Mouse (Mus musculus): ENCODE measurements around the gene Dcaf10. TPM values are rescaled to one million over a fixed set of nuclear protein-coding genes. Genes with fewer than 3 reads are reported as not detected.
A peak's percentile ranks its signal among the peaks of the same experiment; 100 is the strongest.

Gene Dcaf10
- polyA plus RNA-seq, 1 experiment from 2014 or later: 15.0 TPM

DNA sequence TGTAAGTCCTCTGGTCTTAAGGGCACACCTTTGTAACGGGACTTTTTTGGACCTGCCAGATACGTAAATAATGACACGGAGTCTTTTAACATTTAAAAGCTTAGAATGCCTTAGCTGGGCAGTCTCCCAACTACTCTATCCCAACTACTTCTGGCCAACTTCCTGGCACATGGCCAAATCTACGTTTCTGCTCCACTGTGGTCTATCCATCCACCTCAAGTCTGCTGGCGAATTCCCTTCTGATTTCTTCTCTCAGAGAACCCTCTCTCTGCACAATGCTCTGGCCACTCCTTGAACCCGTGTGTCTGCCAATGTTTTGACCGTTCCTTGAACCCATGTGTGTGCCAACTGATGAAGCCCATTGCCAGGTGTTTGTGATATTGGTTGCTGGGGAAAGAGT is 10.8 kb upstream of the Dcaf10 start:
- H3K4me1 ChIP-seq (ENCODE audit: control insufficient read depth in 2 of 2, insufficient read depth in 2 of 2, low read length in 2 of 2): no peaks in the 10 kb centered on the region
- no peaks in the 10 kb centered on the region for H3K27me3 ChIP-seq (ENCODE audit: control insufficient read depth, insufficient read depth, low read length)
- no peak for ATAC-seq (ENCODE audit: insufficient number of reproducible peaks, insufficient read depth, low FRiP score, low read depth)
- H3K9me3 ChIP-seq (ENCODE audit: control insufficient read depth, low read length): peaks cover 4% of the 10 kb centered on the region; the same call in 1 of the 2 replicates
- H3K36me3 ChIP-seq (ENCODE audit: control insufficient read depth, insufficient read depth, low read length): no peaks in the 10 kb centered on the region
- H3K9ac ChIP-seq (ENCODE audit: low read length): no peak overlapping the region
- WGBS: 73% methylated on average over 7 of the region's 7 CpGs
- no peak overlapping the region for H3K4me3 ChIP-seq (ENCODE audit: control insufficient read depth in 1 of 2, insufficient read depth in 1 of 2, low read depth in 1 of 2, low read length in 2 of 2)
- no peak overlapping the region for H3K27ac ChIP-seq (replicated peaks in 1 of 2; ENCODE audit: control insufficient read depth in 1 of 2, insufficient read depth in 1 of 2, low read depth in 2 of 2, low read length in 2 of 2)
- H3K4me2 ChIP-seq (ENCODE audit: low read length): no peak overlapping the region

DNA sequence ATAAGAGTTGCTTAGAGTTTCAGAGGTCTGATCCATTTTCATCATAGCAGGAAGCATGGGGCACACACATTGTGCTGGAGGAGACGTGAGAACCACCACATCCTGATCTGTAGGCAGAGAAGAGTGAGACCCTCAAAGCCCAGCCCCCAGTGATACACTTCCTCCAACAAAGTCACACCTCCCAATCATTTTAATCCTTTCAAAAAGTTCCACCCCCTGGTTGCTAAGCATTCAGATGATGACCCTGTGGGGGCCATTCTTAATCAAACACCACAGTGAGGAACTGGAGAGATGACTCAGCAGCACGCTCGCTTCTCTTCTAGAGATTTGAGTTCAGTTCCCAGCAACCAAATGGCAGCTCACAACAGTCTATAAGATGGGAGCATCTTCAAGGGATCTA is 9.4 kb upstream of the Dcaf10 start:
- no peak overlapping the region for H3K9ac ChIP-seq (ENCODE audit: low read length)
- no peak overlapping the region for H3K4me3 ChIP-seq (ENCODE audit: control insufficient read depth in 1 of 2, insufficient read depth in 1 of 2, low read depth in 1 of 2, low read length in 2 of 2)
- no peak overlapping the region for H3K4me2 ChIP-seq (ENCODE audit: low read length)
- peaks cover 4% of the 10 kb centered on the region; the same call in 1 of the 2 replicates for H3K9me3 ChIP-seq (ENCODE audit: control insufficient read depth, low read length)
- no peaks in the 10 kb centered on the region for H3K36me3 ChIP-seq (ENCODE audit: control insufficient read depth, insufficient read depth, low read length)
- no peaks in the 10 kb centered on the region for H3K27me3 ChIP-seq (ENCODE audit: control insufficient read depth, insufficient read depth, low read length)
- no peak for ATAC-seq (ENCODE audit: insufficient number of reproducible peaks, insufficient read depth, low FRiP score, low read depth)
- H3K4me1 ChIP-seq (ENCODE audit: control insufficient read depth in 2 of 2, insufficient read depth in 2 of 2, low read length in 2 of 2): no peaks in the 10 kb centered on the region
- H3K27ac ChIP-seq (replicated peaks in 1 of 2; ENCODE audit: control insufficient read depth in 1 of 2, insufficient read depth in 1 of 2, low read depth in 2 of 2, low read length in 2 of 2): no peak overlapping the region
- WGBS: 49% methylated on average over 3 of the region's 3 CpGs

DNA sequence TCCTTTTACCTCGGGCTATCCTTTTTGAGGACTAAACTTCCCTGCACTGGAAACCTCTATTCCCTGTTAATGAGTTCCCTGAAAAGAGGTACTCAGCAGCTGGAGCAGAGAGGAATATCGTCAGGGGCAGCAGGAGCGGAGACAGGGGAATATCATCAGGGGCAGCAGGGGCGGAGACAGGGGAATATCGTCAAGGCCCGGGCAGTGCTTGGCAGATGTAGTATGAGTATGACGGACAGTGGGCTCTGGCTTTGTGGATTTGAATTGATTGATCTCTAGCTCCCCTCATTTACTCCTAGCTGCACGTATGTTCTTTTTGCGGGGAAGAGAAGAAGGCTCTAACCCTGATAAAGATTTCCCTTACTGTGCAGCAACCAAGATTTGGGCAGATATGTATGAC is 675 bp upstream of the Dcaf10 start:
- Histone ChIP-seq H3K27ac (replicated peaks in 1 of 2; ENCODE audit: control insufficient read depth in 1 of 2, insufficient read depth in 1 of 2, low read depth in 2 of 2, low read length in 2 of 2) (peak overlapping the region in 1 of 2 experiments; percentile 98; a peak in 2 of 4 replicates), H3K4me2 (ENCODE audit: low read length) (peak overlapping the region; percentile 89), H3K36me3 (ENCODE audit: control insufficient read depth, insufficient read depth, low read length) (peaks cover 8% of the 10 kb centered on the region; the same call in 1 of the 2 replicates), H3K9me3 (ENCODE audit: control insufficient read depth, low read length) (no peaks in the 10 kb centered on the region), H3K27me3 (ENCODE audit: control insufficient read depth, insufficient read depth, low read length) (no peaks in the 10 kb centered on the region), H3K4me3 (ENCODE audit: control insufficient read depth in 1 of 2, insufficient read depth in 1 of 2, low read depth in 1 of 2, low read length in 2 of 2) (peak overlapping the region in 1 of 2 experiments; percentile 95; a peak in 2 of 4 replicates), H3K9ac (ENCODE audit: low read length) (peak overlapping the region; percentile 97), H3K4me1 (ENCODE audit: control insufficient read depth in 2 of 2, insufficient read depth in 2 of 2, low read length in 2 of 2) (peaks cover 4 to 18% of the 10 kb centered on the region in 2 experiments; a peak in 3 of 4 replicates)
- 52% methylated on average over 9 of the region's 9 CpGs for WGBS
- no peak for ATAC-seq (ENCODE audit: insufficient number of reproducible peaks, insufficient read depth, low FRiP score, low read depth)

DNA sequence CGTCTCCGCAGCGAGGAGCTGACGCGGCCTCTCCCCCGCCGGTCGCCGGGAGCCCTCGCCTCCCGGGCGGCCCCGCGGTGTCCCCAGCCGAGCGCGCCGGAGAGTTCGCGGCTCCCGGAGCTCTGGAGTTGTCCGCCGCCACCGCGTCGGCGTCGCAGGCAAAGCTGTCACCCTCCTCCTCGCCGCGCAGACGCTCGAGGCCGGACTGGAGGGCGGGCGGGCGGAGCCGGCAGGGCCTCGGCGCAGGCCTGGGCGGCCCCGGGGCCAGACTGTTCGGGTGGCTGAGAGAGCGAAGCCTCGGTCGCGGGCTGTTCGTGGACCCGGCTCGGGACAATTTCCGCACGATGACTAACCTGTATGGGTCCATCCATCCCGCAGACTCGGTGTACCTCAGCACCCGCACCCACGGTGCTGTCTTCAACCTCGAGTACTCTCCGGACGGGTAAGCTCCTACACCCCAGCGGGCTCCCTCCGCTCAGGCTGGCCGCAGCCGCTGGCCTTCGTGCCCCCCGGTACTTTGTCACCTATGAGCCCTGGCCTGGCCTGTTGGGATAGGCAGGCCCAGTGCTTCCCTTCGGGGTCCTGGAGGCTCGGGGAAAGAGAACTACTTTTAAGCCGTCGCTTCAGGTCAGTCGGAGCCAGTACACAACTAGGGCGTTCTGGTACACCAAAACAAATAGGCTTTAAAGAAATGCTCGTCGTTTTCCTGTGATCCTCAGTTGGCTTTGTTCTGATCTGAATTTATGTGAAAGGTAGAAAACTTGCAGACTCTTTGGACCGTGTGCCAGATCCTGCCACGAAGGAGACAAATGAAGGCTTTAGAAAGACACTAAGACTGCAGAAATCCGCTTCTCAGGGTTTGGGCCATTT is 620 bp downstream of the Dcaf10 start, which contains the start of gene Exosc3:
Gene Exosc3, minus strand, starts transcription at position 447 of the 870 bp plus-strand sequence.
- peak within 1 kb of the TSS; percentile 95 for H3K4me3 ChIP-seq (ENCODE audit: control insufficient read depth in 1 of 2, insufficient read depth in 1 of 2, low read depth in 1 of 2, low read length in 2 of 2)
- peak within 1 kb of the TSS; percentile 89 for H3K4me2 ChIP-seq (ENCODE audit: low read length)
- ATAC-seq (ENCODE audit: insufficient number of reproducible peaks, insufficient read depth, low FRiP score, low read depth): peak; percentile 86
- H3K27ac ChIP-seq (replicated peaks in 1 of 2; ENCODE audit: control insufficient read depth in 1 of 2, insufficient read depth in 1 of 2, low read depth in 2 of 2, low read length in 2 of 2): peak within 1 kb of the TSS; percentile 90 to 98
- no peaks in the 10 kb centered on the region for H3K27me3 ChIP-seq (ENCODE audit: control insufficient read depth, insufficient read depth, low read length)
- H3K9ac ChIP-seq (ENCODE audit: low read length): peak within 1 kb of the TSS; percentile 97
- H3K9me3 ChIP-seq (ENCODE audit: control insufficient read depth, low read length): no peaks in the 10 kb centered on the region
- peaks cover 10% of the 10 kb centered on the region; the same call in 1 of the 2 replicates for H3K36me3 ChIP-seq (ENCODE audit: control insufficient read depth, insufficient read depth, low read length)
- under 1% methylated on average over 55 of the region's 76 CpGs for WGBS
- H3K4me1 ChIP-seq (ENCODE audit: control insufficient read depth in 2 of 2, insufficient read depth in 2 of 2, low read length in 2 of 2): peaks cover 4 to 18% of the 10 kb centered on the region in 2 experiments; a peak in 3 of 4 replicates

DNA sequence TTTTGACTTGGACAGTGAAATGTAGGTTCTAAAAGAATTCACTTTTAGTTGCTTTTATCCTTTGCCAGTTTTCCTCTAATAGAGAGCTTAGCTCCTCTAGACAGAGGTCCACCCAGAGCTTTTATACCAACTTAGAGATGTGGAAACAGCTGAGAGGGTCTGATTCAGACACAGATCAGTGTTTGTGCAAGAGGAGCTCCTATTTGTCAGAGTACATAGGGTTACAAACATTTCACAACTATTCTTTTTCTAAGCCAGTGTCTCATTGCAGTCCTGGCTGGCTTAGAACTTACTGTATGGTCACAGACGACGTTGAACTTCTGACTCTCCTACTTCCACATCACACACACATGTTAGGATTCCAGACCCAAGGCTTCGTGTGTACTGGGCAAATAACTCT is 14.8 kb downstream of the Dcaf10 start:
- H3K9me3 ChIP-seq (ENCODE audit: control insufficient read depth, low read length): no peaks in the 10 kb centered on the region
- H3K4me3 ChIP-seq (ENCODE audit: control insufficient read depth in 1 of 2, insufficient read depth in 1 of 2, low read depth in 1 of 2, low read length in 2 of 2): no peak overlapping the region
- no peaks in the 10 kb centered on the region for H3K4me1 ChIP-seq (ENCODE audit: control insufficient read depth in 2 of 2, insufficient read depth in 2 of 2, low read length in 2 of 2)
- H3K27ac ChIP-seq (replicated peaks in 1 of 2; ENCODE audit: control insufficient read depth in 1 of 2, insufficient read depth in 1 of 2, low read depth in 2 of 2, low read length in 2 of 2): no peak overlapping the region
- no peak for ATAC-seq (ENCODE audit: insufficient number of reproducible peaks, insufficient read depth, low FRiP score, low read depth)
- peaks cover 44% of the 10 kb centered on the region for H3K36me3 ChIP-seq (ENCODE audit: control insufficient read depth, insufficient read depth, low read length)
- H3K4me2 ChIP-seq (ENCODE audit: low read length): no peak overlapping the region
- no peaks in the 10 kb centered on the region for H3K27me3 ChIP-seq (ENCODE audit: control insufficient read depth, insufficient read depth, low read length)
- H3K9ac ChIP-seq (ENCODE audit: low read length): no peak overlapping the region
- WGBS: 90% methylated on average over 3 of the region's 3 CpGs

DNA sequence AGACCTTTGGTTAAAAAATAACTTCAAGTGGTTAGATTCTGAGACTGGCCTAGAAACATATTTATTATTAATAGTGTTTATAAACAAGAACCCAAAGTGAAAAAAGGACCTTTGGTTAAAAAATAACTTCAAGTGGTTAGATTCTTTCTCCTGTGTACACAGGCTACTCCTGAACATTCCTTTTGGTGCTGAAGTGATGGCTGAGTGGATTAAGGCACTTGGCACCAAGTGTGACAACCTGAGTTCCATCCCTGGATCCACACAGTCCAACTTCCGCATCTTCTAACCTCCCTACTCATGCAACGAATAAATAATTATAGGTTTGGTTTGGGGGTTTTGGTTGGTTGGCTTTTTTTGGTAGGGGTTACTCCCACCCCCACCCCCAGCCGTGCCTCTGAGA is 29.4 kb downstream of the Dcaf10 start:
- Histone ChIP-seq H3K9ac (ENCODE audit: low read length) (no peak overlapping the region), H3K4me3 (ENCODE audit: control insufficient read depth in 1 of 2, insufficient read depth in 1 of 2, low read depth in 1 of 2, low read length in 2 of 2) (no peak overlapping the region), H3K27ac (replicated peaks in 1 of 2; ENCODE audit: control insufficient read depth in 1 of 2, insufficient read depth in 1 of 2, low read depth in 2 of 2, low read length in 2 of 2) (no peak overlapping the region), H3K27me3 (ENCODE audit: control insufficient read depth, insufficient read depth, low read length) (no peaks in the 10 kb centered on the region), H3K9me3 (ENCODE audit: control insufficient read depth, low read length) (no peaks in the 10 kb centered on the region), H3K4me1 (ENCODE audit: control insufficient read depth in 2 of 2, insufficient read depth in 2 of 2, low read length in 2 of 2) (no peaks in the 10 kb centered on the region), H3K4me2 (ENCODE audit: low read length) (no peak overlapping the region), H3K36me3 (ENCODE audit: control insufficient read depth, insufficient read depth, low read length) (peaks cover 72% of the 10 kb centered on the region)
- ATAC-seq (ENCODE audit: insufficient number of reproducible peaks, insufficient read depth, low FRiP score, low read depth): no peak
- WGBS: 80% methylated on average over 3 of the region's 3 CpGs

DNA sequence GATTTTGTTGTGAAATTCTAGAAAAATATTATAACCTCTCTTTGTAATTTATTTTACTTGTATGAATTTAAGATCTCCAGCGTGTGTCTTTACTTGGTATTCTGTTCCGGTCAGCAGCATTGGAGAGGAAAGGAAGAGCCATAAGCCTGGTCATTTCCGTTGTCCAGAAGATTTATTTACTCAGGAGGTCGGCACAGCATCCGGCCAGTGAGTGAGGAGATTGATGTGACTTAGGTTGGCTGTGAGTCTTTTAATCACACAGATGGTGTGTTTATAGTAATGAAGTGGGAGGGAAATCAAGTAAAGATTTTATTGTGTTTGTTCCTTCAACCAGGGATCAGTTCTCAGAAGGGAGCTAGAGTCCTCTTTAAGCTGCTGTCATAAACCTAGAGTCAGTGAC is 33.0 kb downstream of the Dcaf10 start:
- ATAC-seq (ENCODE audit: insufficient number of reproducible peaks, insufficient read depth, low FRiP score, low read depth): no peak
- H3K4me3 ChIP-seq (ENCODE audit: control insufficient read depth in 1 of 2, insufficient read depth in 1 of 2, low read depth in 1 of 2, low read length in 2 of 2): no peak overlapping the region

More for the DNA sequence above, 33.0 kb downstream of the Dcaf10 start:
- no peak overlapping the region for H3K27ac ChIP-seq (replicated peaks in 1 of 2; ENCODE audit: control insufficient read depth in 1 of 2, insufficient read depth in 1 of 2, low read depth in 2 of 2, low read length in 2 of 2)
- H3K4me1 ChIP-seq (ENCODE audit: control insufficient read depth in 2 of 2, insufficient read depth in 2 of 2, low read length in 2 of 2): no peaks in the 10 kb centered on the region
- no peaks in the 10 kb centered on the region for H3K27me3 ChIP-seq (ENCODE audit: control insufficient read depth, insufficient read depth, low read length)
- H3K4me2 ChIP-seq (ENCODE audit: low read length): no peak overlapping the region
- no peaks in the 10 kb centered on the region for H3K9me3 ChIP-seq (ENCODE audit: control insufficient read depth, low read length)
- WGBS: 82% methylated on average over 5 of the region's 5 CpGs
- peaks cover 79% of the 10 kb centered on the region for H3K36me3 ChIP-seq (ENCODE audit: control insufficient read depth, insufficient read depth, low read length)
- no peak overlapping the region for H3K9ac ChIP-seq (ENCODE audit: low read length)
